Mouse (Mus musculus): Measurements from ENCODE around the gene P2rx7. TPM values are rescaled to one million over a fixed set of nuclear protein-coding genes. Genes with fewer than 3 reads are reported as not detected.

Gene P2rx7
- polyA plus RNA-seq, 2 experiments = 1.7 to 3.6 TPM

DNA sequence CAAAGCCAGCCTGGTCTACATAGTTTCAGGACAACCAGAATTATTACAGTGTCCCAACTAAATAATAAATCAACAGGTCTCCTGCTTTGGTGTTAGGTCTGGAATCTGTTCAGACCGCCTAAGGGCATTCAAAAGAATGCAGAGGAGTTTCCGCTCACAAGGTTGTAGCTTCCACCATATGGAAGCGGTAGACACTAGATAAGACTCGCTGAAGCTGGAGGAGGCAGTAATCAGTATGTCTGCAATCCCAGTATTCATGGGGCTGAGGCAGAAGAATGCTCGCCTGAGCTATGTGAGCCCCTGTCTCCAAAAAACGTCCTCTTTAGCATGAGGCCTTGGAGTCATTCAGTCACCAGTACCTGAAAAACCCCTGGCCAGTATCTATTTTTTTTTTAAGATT, 65.1 kb downstream of the P2rx7 start:
- Histone ChIP-seq H3K9ac (ENCODE audit: low read depth, low read length, severe bottlenecking) (no peak overlapping the region), H3K4me3 (replicated peaks; ENCODE audit: low read length) (no peak overlapping the region), H3K9me3 (ENCODE audit: control insufficient read depth, low read length) (no peaks in the 10 kb centered on the region), H3K4me2 (replicated peaks; ENCODE audit: low read depth, low read length, severe bottlenecking) (no peak overlapping the region), H3K27me3 (ENCODE audit: control insufficient read depth, insufficient read depth, low read length) (no peaks in the 10 kb centered on the region), H3K4me1 (ENCODE audit: control insufficient read depth, insufficient read depth, low read length) (peaks cover 5% of the 10 kb centered on the region), H3K36me3 (ENCODE audit: control insufficient read depth, insufficient read depth, low read length) (no peaks in the 10 kb centered on the region), H3K27ac (replicated peaks; ENCODE audit: low read depth, low read length) (no peak overlapping the region)
- DNase-seq (ENCODE audit: low spot score) (no peak), ATAC-seq (ENCODE audit: low FRiP score, low read depth) (no peak)
- no peak for TF ChIP-seq POLR2A (IDR thresholded peaks at IDR 0.05; ENCODE audit: borderline replicate concordance, extremely low read depth, insufficient read depth, insufficient read length)
- 65% methylated on average over 6 of the region's 6 CpGs for WGBS

DNA sequence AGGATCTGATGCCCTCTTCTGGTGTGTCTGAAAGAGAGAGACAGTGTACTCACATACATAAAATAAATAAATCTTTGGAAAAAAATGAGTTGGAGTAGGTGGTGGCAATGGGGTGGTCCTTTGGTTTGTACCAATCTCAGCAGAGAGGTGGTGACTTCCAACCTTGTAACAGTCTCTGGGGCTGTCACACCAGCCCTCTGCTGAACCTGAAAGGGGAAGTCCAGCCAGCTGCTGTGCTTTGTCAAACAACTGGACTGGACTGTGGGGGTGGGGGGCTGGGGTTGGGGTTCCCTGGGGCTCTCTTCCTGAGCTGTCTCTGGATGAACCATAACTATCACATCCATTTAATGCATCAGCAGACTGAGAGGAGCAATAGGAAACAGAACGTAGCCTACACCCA, 72.0 kb downstream of the P2rx7 start:
- no peak overlapping the region for H3K4me2 ChIP-seq (replicated peaks; ENCODE audit: low read depth, low read length, severe bottlenecking)
- no peak for ATAC-seq (ENCODE audit: low FRiP score, low read depth)
- H3K27ac ChIP-seq (replicated peaks; ENCODE audit: low read depth, low read length) = no peak overlapping the region
- H3K27me3 ChIP-seq (ENCODE audit: control insufficient read depth, insufficient read depth, low read length) = no peaks in the 10 kb centered on the region
- 75% methylated on average over 1 of the region's 1 CpGs for WGBS
- H3K9ac ChIP-seq (ENCODE audit: low read depth, low read length, severe bottlenecking) = no peak overlapping the region
- no peaks in the 10 kb centered on the region for H3K9me3 ChIP-seq (ENCODE audit: control insufficient read depth, low read length)
- no peak for DNase-seq (ENCODE audit: low spot score)
- 0 out of 2 replicates have a peak, but pooled peaks cover 3% of the 10 kb centered on the region for H3K36me3 ChIP-seq (ENCODE audit: control insufficient read depth, insufficient read depth, low read length)
- TF ChIP-seq POLR2A (IDR thresholded peaks at IDR 0.05; ENCODE audit: borderline replicate concordance, extremely low read depth, insufficient read depth, insufficient read length) = no peak
- H3K4me1 ChIP-seq (ENCODE audit: control insufficient read depth, insufficient read depth, low read length) = peaks cover 7% of the 10 kb centered on the region; the same call in 1 of the 2 replicates
- H3K4me3 ChIP-seq (replicated peaks; ENCODE audit: low read length) = no peak overlapping the region

GRCm38 (mm10) chr5:122716793-122717192, 73.1 kb downstream of the P2rx7 start:
- Histone ChIP-seq H3K27me3 (ENCODE audit: control insufficient read depth, insufficient read depth, low read length) (no peaks in the 10 kb centered on the region), H3K36me3 (ENCODE audit: control insufficient read depth, insufficient read depth, low read length) (0 out of 2 replicates have a peak, but pooled peaks cover 3% of the 10 kb centered on the region), H3K4me3 (replicated peaks; ENCODE audit: low read length) (no peak overlapping the region), H3K9me3 (ENCODE audit: control insufficient read depth, low read length) (no peaks in the 10 kb centered on the region), H3K9ac (ENCODE audit: low read depth, low read length, severe bottlenecking) (no peak overlapping the region), H3K4me2 (replicated peaks; ENCODE audit: low read depth, low read length, severe bottlenecking) (no peak overlapping the region), H3K27ac (replicated peaks; ENCODE audit: low read depth, low read length) (no peak overlapping the region), H3K4me1 (ENCODE audit: control insufficient read depth, insufficient read depth, low read length) (peaks cover 7% of the 10 kb centered on the region; the same call in 1 of the 2 replicates)
- no peak for DNase-seq (ENCODE audit: low spot score)
- 100% methylated on average over 2 of the region's 2 CpGs for WGBS
- no peak for TF ChIP-seq POLR2A (IDR thresholded peaks at IDR 0.05; ENCODE audit: borderline replicate concordance, extremely low read depth, insufficient read depth, insufficient read length)
- ATAC-seq (ENCODE audit: low FRiP score, low read depth) = no peak

DNA sequence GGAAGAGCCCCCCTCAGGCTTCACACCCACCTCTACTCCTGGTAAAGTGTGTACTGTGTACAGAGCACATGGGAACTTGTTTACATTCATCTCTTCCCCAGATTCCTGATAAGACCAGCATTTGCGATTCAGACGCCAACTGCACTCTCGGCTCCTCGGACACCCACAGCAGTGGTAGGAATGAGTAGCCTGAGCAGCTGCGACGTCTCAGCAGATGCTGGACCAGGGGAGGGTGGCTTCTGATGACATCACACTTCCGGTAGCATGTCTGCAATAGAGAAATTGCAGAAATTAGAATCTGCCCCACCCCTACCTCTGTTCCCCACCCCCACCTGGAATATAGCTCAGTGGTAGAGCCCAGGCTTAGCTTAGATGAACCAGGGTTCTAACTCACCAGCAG, 74.7 kb downstream of the P2rx7 start:
- H3K27me3 ChIP-seq (ENCODE audit: control insufficient read depth, insufficient read depth, low read length) = no peaks in the 10 kb centered on the region
- H3K36me3 ChIP-seq (ENCODE audit: control insufficient read depth, insufficient read depth, low read length) = peaks cover 3% of the 10 kb centered on the region; the same call in 1 of the 2 replicates
- no peak overlapping the region for H3K4me3 ChIP-seq (replicated peaks; ENCODE audit: low read length)
- 84% methylated on average over 7 of the region's 7 CpGs for WGBS
- H3K9ac ChIP-seq (ENCODE audit: low read depth, low read length, severe bottlenecking) = no peak overlapping the region
- TF ChIP-seq POLR2A (IDR thresholded peaks at IDR 0.05; ENCODE audit: borderline replicate concordance, extremely low read depth, insufficient read depth, insufficient read length) = no peak
- H3K4me1 ChIP-seq (ENCODE audit: control insufficient read depth, insufficient read depth, low read length) = peaks cover 7% of the 10 kb centered on the region; the same call in 1 of the 2 replicates
- no peak for DNase-seq (ENCODE audit: low spot score)
- H3K27ac ChIP-seq (replicated peaks; ENCODE audit: low read depth, low read length) = no peak overlapping the region
- H3K4me2 ChIP-seq (replicated peaks; ENCODE audit: low read depth, low read length, severe bottlenecking) = no peak overlapping the region
- no peaks in the 10 kb centered on the region for H3K9me3 ChIP-seq (ENCODE audit: control insufficient read depth, low read length)
- no peak for ATAC-seq (ENCODE audit: low FRiP score, low read depth)

GRCm38 (mm10) chr5:122719168-122719567, 75.5 kb downstream of the P2rx7 start:
- 92% methylated on average over 8 of the region's 8 CpGs for WGBS
- DNase-seq (ENCODE audit: low spot score) (no peak), ATAC-seq (ENCODE audit: low FRiP score, low read depth) (no peak)
- Histone ChIP-seq H3K27me3 (ENCODE audit: control insufficient read depth, insufficient read depth, low read length) (no peaks in the 10 kb centered on the region), H3K4me1 (ENCODE audit: control insufficient read depth, insufficient read depth, low read length) (peaks cover 7% of the 10 kb centered on the region; the same call in 1 of the 2 replicates), H3K4me2 (replicated peaks; ENCODE audit: low read depth, low read length, severe bottlenecking) (no peak overlapping the region), H3K27ac (replicated peaks; ENCODE audit: low read depth, low read length) (no peak overlapping the region), H3K9ac (ENCODE audit: low read depth, low read length, severe bottlenecking) (no peak overlapping the region), H3K4me3 (replicated peaks; ENCODE audit: low read length) (no peak overlapping the region), H3K9me3 (ENCODE audit: control insufficient read depth, low read length) (no peaks in the 10 kb centered on the region), H3K36me3 (ENCODE audit: control insufficient read depth, insufficient read depth, low read length) (peaks cover 3% of the 10 kb centered on the region; the same call in 1 of the 2 replicates)
- no peak for TF ChIP-seq POLR2A (IDR thresholded peaks at IDR 0.05; ENCODE audit: borderline replicate concordance, extremely low read depth, insufficient read depth, insufficient read length)

- no peaks in the 10 kb centered on the region; the same call in 1 of the 2 replicates for H3K4me1 ChIP-seq (ENCODE audit: control insufficient read depth, insufficient read depth, low read length)
- no peaks in the 10 kb centered on the region for H3K27me3 ChIP-seq (ENCODE audit: control insufficient read depth, insufficient read depth, low read length)
- ATAC-seq (ENCODE audit: low FRiP score, low read depth) (no peak), DNase-seq (ENCODE audit: low spot score) (no peak)
- 86% methylated on average over 13 of the region's 13 CpGs for WGBS
- H3K4me3 ChIP-seq (replicated peaks; ENCODE audit: low read length) = no peak overlapping the region
- peaks cover 3% of the 10 kb centered on the region; the same call in 1 of the 2 replicates for H3K36me3 ChIP-seq (ENCODE audit: control insufficient read depth, insufficient read depth, low read length)
- no peak overlapping the region for H3K27ac ChIP-seq (replicated peaks; ENCODE audit: low read depth, low read length)
- no peak overlapping the region for H3K4me2 ChIP-seq (replicated peaks; ENCODE audit: low read depth, low read length, severe bottlenecking)
- no peaks in the 10 kb centered on the region for H3K9me3 ChIP-seq (ENCODE audit: control insufficient read depth, low read length)
- TF ChIP-seq POLR2A (IDR thresholded peaks at IDR 0.05; ENCODE audit: borderline replicate concordance, extremely low read depth, insufficient read depth, insufficient read length) = no peak
- no peak overlapping the region for H3K9ac ChIP-seq (ENCODE audit: low read depth, low read length, severe bottlenecking)
These were observed 81.7 kb downstream of the P2rx7 start for GRCm38 (mm10) chr5:122725453-122725852.

Data from limb, embryonic 14.5 days (tissue).